Mouse (Mus musculus) heart, adult 18-20 months (tissue): ENCODE results near the gene Znrf4. TPM values are rescaled to one million over a fixed set of nuclear protein-coding genes. Genes with fewer than 3 reads are reported as not detected.
"Not testable (repeated sequence)": the region's sequence is repeated elsewhere in the genome, so short reads cannot be mapped to it uniquely, and the experiment has no call there.

ENCODE experiments used
- DNase-seq, 2 experiments: peaks; one replicate each; pipeline ENCODE4 v3.0.0; 2021 to 2022; ENCODE audit warnings: mixed read lengths in 1 of 2
- total RNA-seq, 2 experiments: library from RNA; stranded (reverse); gene quantifications; 2 replicates each; pipeline ENCODE4 v1.2.3; 2021

Gene Znrf4
- total RNA-seq, 2 experiments from 2014 or later: not detected

- DNase-seq: no peak
These were observed 12.7 kb upstream of the Znrf4 start for GRCm38 (mm10) chr17:56524943-56525342.

GRCm38 (mm10) chr17:56522744-56523143 lies 10.5 kb upstream of the Znrf4 start:
- DNase-seq: no peak

GRCm38 (mm10) chr17:56515690-56516410 lies 3.6 kb upstream of the Znrf4 start:
- no peak for DNase-seq

GRCm38 (mm10) chr17:56514916-56515315 lies 2.7 kb upstream of the Znrf4 start:
- no peak for DNase-seq

- no peak for DNase-seq
These were observed 2.1 kb upstream of the Znrf4 start for GRCm38 (mm10) chr17:56514330-56514729.

- no peak for DNase-seq
These were observed 532 bp downstream of the Znrf4 start for GRCm38 (mm10) chr17:56511707-56512090.

GRCm38 (mm10) chr17:56510970-56511706 lies 1.1 kb downstream of the Znrf4 start:
- no peak for DNase-seq

GRCm38 (mm10) chr17:56510473-56510969 lies 1.7 kb downstream of the Znrf4 start:
- no peak for DNase-seq

- DNase-seq: no peak
These were observed 2.3 kb downstream of the Znrf4 start for GRCm38 (mm10) chr17:56509707-56510472.

GRCm38 (mm10) chr17:56509021-56509640 lies 3.1 kb downstream of the Znrf4 start:
- no peak for DNase-seq

GRCm38 (mm10) chr17:56507161-56508068 lies 4.8 kb downstream of the Znrf4 start:
- peak; percentile 95 to 97 for DNase-seq

GRCm38 (mm10) chr17:56506417-56507065 lies 5.7 kb downstream of the Znrf4 start:
- DNase-seq: no peak

- DNase-seq: no peak
These were observed 6.8 kb downstream of the Znrf4 start for GRCm38 (mm10) chr17:56505401-56505800.

GRCm38 (mm10) chr17:56502526-56502925 lies 9.7 kb downstream of the Znrf4 start:
- DNase-seq: peak; percentile 30 to 41

GRCm38 (mm10) chr17:56501635-56502400 lies 10.4 kb downstream of the Znrf4 start:
- DNase-seq: not testable (repeated sequence)

GRCm38 (mm10) chr17:56499229-56499628 lies 13.0 kb downstream of the Znrf4 start:
- no peak for DNase-seq

GRCm38 (mm10) chr17:56494480-56494879 lies 17.8 kb downstream of the Znrf4 start:
- DNase-seq: no peak

GRCm38 (mm10) chr17:56493841-56494240 lies 18.4 kb downstream of the Znrf4 start:
- no peak for DNase-seq

- no peak for DNase-seq
These were observed 21.6 kb downstream of the Znrf4 start for GRCm38 (mm10) chr17:56490438-56491152.
